Mouse (Mus musculus): Measurements from ENCODE around the gene Fdx1. TPM values are rescaled to one million over a fixed set of nuclear protein-coding genes. Genes with fewer than 3 reads are reported as not detected.

The Fdx1 gene
- total RNA-seq, 2 experiments from 2014 or later, result 76.0 to 80.9 TPM

Other genes with a start within 250 kb of the Fdx1 start
- 1 to 10 TPM; 1.4 to 2.1 TPM for gene Arhgap20, start 198.2 kb downstream of the Fdx1 start, total RNA-seq (2021)
- 100 to 1,000 TPM; 124 TPM for gene Rdx, start 83.6 kb upstream of the Fdx1 start, total RNA-seq (2021)
- gene Zc3h12c, start 205.0 kb upstream of the Fdx1 start, total RNA-seq (2021), result 10 to 100 TPM; 13.0 to 13.3 TPM